Mouse (Mus musculus) liver, postnatal 0 days (tissue): ENCODE results near the gene Tmprss2.

ENCODE experiments used
- CTCF ChIP-seq: sonication (generic); IDR thresholded peaks from 2 replicates; pipeline ENCODE4 v1.5.1; 2016; ENCODE audit warnings: antibody characterized with exemption, low read depth
- EP300 ChIP-seq: IDR thresholded peaks from 2 replicates; pipeline ENCODE4 v1.6.1; 2016; ENCODE audit warnings: antibody characterized with exemption, low read depth, mild to moderate bottlenecking

- no peak for TF ChIP-seq CTCF
- no peak for TF ChIP-seq EP300
These were observed 7.3 kb upstream of the Tmprss2 start for GRCm38 (mm10) chr16:97618285-97618684.
